Mouse (Mus musculus): ENCODE data around the gene Chp2. TPM values are rescaled to one million over a fixed set of nuclear protein-coding genes. Genes with fewer than 3 reads are reported as not detected.

The Chp2 gene
- polyA plus RNA-seq, 1 experiment from 2014 or later = 1.5 TPM

GRCm38 (mm10) chr7:122244166-122244565 is 24.9 kb downstream of the Chp2 start:
- H3K27me3 ChIP-seq (replicated peaks) = no peaks in the 10 kb centered on the region
- peak overlapping the region; percentile 33 for H3K27ac ChIP-seq (replicated peaks)
- 40% methylated on average over 7 of the region's 7 CpGs for WGBS
- no peaks in the 10 kb centered on the region for H3K9me3 ChIP-seq (replicated peaks)
- peak; percentile 84 for ATAC-seq (ENCODE audit: low FRiP score)
- H3K9ac ChIP-seq (replicated peaks) = no peak overlapping the region
- H3K4me2 ChIP-seq = no peak overlapping the region
- no peak overlapping the region for H3K4me3 ChIP-seq (replicated peaks)
- no peaks in the 10 kb centered on the region for H3K4me1 ChIP-seq
- H3K36me3 ChIP-seq = no peaks in the 10 kb centered on the region

- no peaks in the 10 kb centered on the region for H3K27me3 ChIP-seq (replicated peaks)
- H3K36me3 ChIP-seq = no peaks in the 10 kb centered on the region
- no peak overlapping the region for H3K9ac ChIP-seq (replicated peaks)
- H3K4me3 ChIP-seq (replicated peaks) = no peak overlapping the region
- 71% methylated on average over 8 of the region's 8 CpGs for WGBS
- no peak for ATAC-seq (ENCODE audit: low FRiP score)
- no peak overlapping the region for H3K4me2 ChIP-seq
- peak overlapping the region; percentile 33; the same call in 1 of the 2 replicates for H3K27ac ChIP-seq (replicated peaks)
- H3K4me1 ChIP-seq = no peaks in the 10 kb centered on the region
- H3K9me3 ChIP-seq (replicated peaks) = no peaks in the 10 kb centered on the region
Measured at GRCm38 (mm10) chr7:122244584-122244983, 25.3 kb downstream of the Chp2 start.

GRCm38 (mm10) chr7:122245976-122246375 is 26.7 kb downstream of the Chp2 start:
- Histone ChIP-seq H3K4me3 (replicated peaks) (no peak overlapping the region), H3K9me3 (replicated peaks) (no peaks in the 10 kb centered on the region), H3K27ac (replicated peaks) (no peak overlapping the region), H3K36me3 (no peaks in the 10 kb centered on the region), H3K27me3 (replicated peaks) (no peaks in the 10 kb centered on the region), H3K9ac (replicated peaks) (no peak overlapping the region), H3K4me1 (no peaks in the 10 kb centered on the region), H3K4me2 (no peak overlapping the region)
- WGBS = 55% methylated on average over 4 of the region's 5 CpGs
- ATAC-seq (ENCODE audit: low FRiP score) = no peak

- Histone ChIP-seq H3K4me3 (replicated peaks) (no peak overlapping the region), H3K4me2 (no peak overlapping the region), H3K9me3 (replicated peaks) (no peaks in the 10 kb centered on the region), H3K27ac (replicated peaks) (no peak overlapping the region), H3K9ac (replicated peaks) (no peak overlapping the region), H3K4me1 (no peaks in the 10 kb centered on the region), H3K36me3 (no peaks in the 10 kb centered on the region), H3K27me3 (replicated peaks) (no peaks in the 10 kb centered on the region)
- WGBS = 75% methylated on average over 10 of the region's 10 CpGs
- no peak for ATAC-seq (ENCODE audit: low FRiP score)
Measured at GRCm38 (mm10) chr7:122247254-122247864, 28.1 kb downstream of the Chp2 start.

GRCm38 (mm10) chr7:122249321-122249821 is 30.1 kb downstream of the Chp2 start:
- Histone ChIP-seq H3K27ac (replicated peaks) (no peak overlapping the region), H3K9me3 (replicated peaks) (no peaks in the 10 kb centered on the region), H3K4me3 (replicated peaks) (no peak overlapping the region), H3K27me3 (replicated peaks) (no peaks in the 10 kb centered on the region), H3K9ac (replicated peaks) (no peak overlapping the region), H3K36me3 (no peaks in the 10 kb centered on the region), H3K4me2 (no peak overlapping the region), H3K4me1 (no peaks in the 10 kb centered on the region)
- no peak for ATAC-seq (ENCODE audit: low FRiP score)
- 92% methylated on average over 9 of the region's 9 CpGs for WGBS

GRCm38 (mm10) chr7:122251197-122252011 is 32.1 kb downstream of the Chp2 start:
- 30% methylated on average over 21 of the region's 21 CpGs for WGBS
- H3K36me3 ChIP-seq = no peaks in the 10 kb centered on the region
- H3K9me3 ChIP-seq (replicated peaks) = no peaks in the 10 kb centered on the region
- peak; percentile 47; the same call in 1 of the 2 replicates for ATAC-seq (ENCODE audit: low FRiP score)
- H3K27me3 ChIP-seq (replicated peaks) = no peaks in the 10 kb centered on the region
- H3K4me2 ChIP-seq = peak overlapping the region; percentile 38
- H3K9ac ChIP-seq (replicated peaks) = no peak overlapping the region
- H3K4me1 ChIP-seq = no peaks in the 10 kb centered on the region
- no peak overlapping the region for H3K4me3 ChIP-seq (replicated peaks)
- H3K27ac ChIP-seq (replicated peaks) = no peak overlapping the region

GRCm38 (mm10) chr7:122256722-122257121 is 37.4 kb downstream of the Chp2 start:
- H3K4me3 ChIP-seq (replicated peaks) = no peak overlapping the region
- 85% methylated on average over 7 of the region's 7 CpGs for WGBS
- H3K9me3 ChIP-seq (replicated peaks) = no peaks in the 10 kb centered on the region
- H3K36me3 ChIP-seq = no peaks in the 10 kb centered on the region
- no peak overlapping the region for H3K9ac ChIP-seq (replicated peaks)
- no peak overlapping the region for H3K27ac ChIP-seq (replicated peaks)
- no peak overlapping the region for H3K4me2 ChIP-seq
- no peaks in the 10 kb centered on the region for H3K4me1 ChIP-seq
- no peaks in the 10 kb centered on the region for H3K27me3 ChIP-seq (replicated peaks)
- no peak for ATAC-seq (ENCODE audit: low FRiP score)

- 87% methylated on average over 4 of the region's 4 CpGs for WGBS
- H3K9ac ChIP-seq (replicated peaks) = no peak overlapping the region
- no peak for ATAC-seq (ENCODE audit: low FRiP score)
- no peak overlapping the region for H3K27ac ChIP-seq (replicated peaks)
- no peaks in the 10 kb centered on the region for H3K27me3 ChIP-seq (replicated peaks)
- no peak overlapping the region for H3K4me2 ChIP-seq
- no peaks in the 10 kb centered on the region for H3K36me3 ChIP-seq
- H3K4me1 ChIP-seq = no peaks in the 10 kb centered on the region
- no peaks in the 10 kb centered on the region for H3K9me3 ChIP-seq (replicated peaks)
- H3K4me3 ChIP-seq (replicated peaks) = no peak overlapping the region
Measured at GRCm38 (mm10) chr7:122258521-122258920, 39.2 kb downstream of the Chp2 start.

- no peak overlapping the region for H3K9ac ChIP-seq (replicated peaks)
- no peak for ATAC-seq (ENCODE audit: low FRiP score)
- H3K4me1 ChIP-seq = no peaks in the 10 kb centered on the region
- H3K27me3 ChIP-seq (replicated peaks) = no peaks in the 10 kb centered on the region
- no peak overlapping the region for H3K4me3 ChIP-seq (replicated peaks)
- no peak overlapping the region for H3K4me2 ChIP-seq
- no peaks in the 10 kb centered on the region for H3K9me3 ChIP-seq (replicated peaks)
- H3K36me3 ChIP-seq = no peaks in the 10 kb centered on the region
- WGBS = 88% methylated on average over 5 of the region's 5 CpGs
- H3K27ac ChIP-seq (replicated peaks) = no peak overlapping the region
Measured at GRCm38 (mm10) chr7:122260055-122260602, 40.8 kb downstream of the Chp2 start.

GRCm38 (mm10) chr7:122268983-122269486 is 49.7 kb downstream of the Chp2 start:
- Histone ChIP-seq H3K4me2 (no peak overlapping the region), H3K27ac (replicated peaks) (no peak overlapping the region), H3K36me3 (no peaks in the 10 kb centered on the region), H3K9me3 (replicated peaks) (no peaks in the 10 kb centered on the region), H3K9ac (replicated peaks) (no peak overlapping the region), H3K4me3 (replicated peaks) (no peak overlapping the region), H3K27me3 (replicated peaks) (no peaks in the 10 kb centered on the region), H3K4me1 (no peaks in the 10 kb centered on the region)
- ATAC-seq (ENCODE audit: low FRiP score) = no peak
- 86% methylated on average over 4 of the region's 4 CpGs for WGBS

- Histone ChIP-seq H3K27me3 (replicated peaks) (no peaks in the 10 kb centered on the region), H3K36me3 (no peaks in the 10 kb centered on the region), H3K4me1 (no peaks in the 10 kb centered on the region), H3K4me3 (replicated peaks) (no peak overlapping the region), H3K27ac (replicated peaks) (no peak overlapping the region), H3K9me3 (replicated peaks) (no peaks in the 10 kb centered on the region), H3K4me2 (no peak overlapping the region), H3K9ac (replicated peaks) (no peak overlapping the region)
- no peak for ATAC-seq (ENCODE audit: low FRiP score)
- 93% methylated on average over 2 of the region's 2 CpGs for WGBS
Measured at GRCm38 (mm10) chr7:122272334-122272733, 53.0 kb downstream of the Chp2 start.
